Mouse (Mus musculus): ENCODE measurements around the gene Nptn. TPM values are rescaled to one million over a fixed set of nuclear protein-coding genes. Genes with fewer than 3 reads are reported as not detected.
"Not testable (repeated sequence)": the region's sequence is repeated elsewhere in the genome, so short reads cannot be mapped to it uniquely, and the experiment has no call there.

Gene Nptn
- polyA plus RNA-seq, 1 experiment = 208 TPM

- Histone ChIP-seq H3K27me3 (ENCODE audit: control insufficient read depth, insufficient read depth, low read length) (peaks cover 6% of the 10 kb centered on the region), H3K4me3 (ENCODE audit: extremely low read depth, insufficient read depth, insufficient read length) (no peak overlapping the region), H3K27ac (ENCODE audit: insufficient read depth, low read length) (no peak overlapping the region), H3K4me1 (ENCODE audit: control insufficient read depth, insufficient read depth, insufficient read length) (no peaks in the 10 kb centered on the region), H3K36me3 (ENCODE audit: control insufficient read depth, insufficient read depth, low read length) (no peaks in the 10 kb centered on the region)
- 22% methylated on average over 3 of the region's 3 CpGs for WGBS
- no peak for DNase-seq (ENCODE audit: low read depth in 1 of 2, low spot score in 2 of 2)
- TF ChIP-seq POLR2A (IDR thresholded peaks at IDR 0.05; ENCODE audit: low read depth, low read length) (no peak), CTCF (IDR thresholded peaks at IDR 0.05; ENCODE audit: extremely low read depth, insufficient read depth, insufficient read length, insufficient replicate concordance) (no peak)
These were observed 21.8 kb upstream of the Nptn start for GRCm38 (mm10) chr9:58560211-58560610.

DNA sequence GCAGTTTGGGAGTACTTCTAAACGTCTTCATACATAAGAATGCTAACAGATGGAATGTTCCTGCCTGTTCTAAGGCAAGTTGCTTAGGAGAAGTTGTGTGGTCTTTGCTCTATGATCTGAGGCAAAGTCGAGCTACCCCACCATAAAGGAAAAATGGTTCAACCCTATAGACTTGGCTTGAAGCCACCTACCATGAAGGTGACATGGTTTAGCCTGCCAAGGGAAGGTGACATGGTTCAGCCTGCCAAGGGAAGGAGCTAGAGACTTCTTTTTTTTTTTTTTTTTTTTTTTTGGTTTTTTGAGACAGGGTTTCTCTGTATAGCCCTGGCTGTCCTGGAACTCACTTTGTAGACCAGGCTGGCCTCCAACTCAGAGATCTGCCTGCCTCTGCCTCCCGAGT, 16.1 kb upstream of the Nptn start:
- H3K4me3 ChIP-seq (ENCODE audit: extremely low read depth, insufficient read depth, insufficient read length); DNase-seq (ENCODE audit: low read depth in 1 of 2, low spot score in 2 of 2); H3K27me3 ChIP-seq (ENCODE audit: control insufficient read depth, insufficient read depth, low read length); H3K36me3 ChIP-seq (ENCODE audit: control insufficient read depth, insufficient read depth, low read length); H3K27ac ChIP-seq (ENCODE audit: insufficient read depth, low read length); H3K4me1 ChIP-seq (ENCODE audit: control insufficient read depth, insufficient read depth, insufficient read length): not testable (repeated sequence)
- 64% methylated on average over 3 of the region's 3 CpGs for WGBS

GRCm38 (mm10) chr9:58567682-58568081, 14.4 kb upstream of the Nptn start:
- DNase-seq (ENCODE audit: low read depth in 1 of 2, low spot score in 2 of 2) = peak in 1 of 2 experiments; percentile 24

DNA sequence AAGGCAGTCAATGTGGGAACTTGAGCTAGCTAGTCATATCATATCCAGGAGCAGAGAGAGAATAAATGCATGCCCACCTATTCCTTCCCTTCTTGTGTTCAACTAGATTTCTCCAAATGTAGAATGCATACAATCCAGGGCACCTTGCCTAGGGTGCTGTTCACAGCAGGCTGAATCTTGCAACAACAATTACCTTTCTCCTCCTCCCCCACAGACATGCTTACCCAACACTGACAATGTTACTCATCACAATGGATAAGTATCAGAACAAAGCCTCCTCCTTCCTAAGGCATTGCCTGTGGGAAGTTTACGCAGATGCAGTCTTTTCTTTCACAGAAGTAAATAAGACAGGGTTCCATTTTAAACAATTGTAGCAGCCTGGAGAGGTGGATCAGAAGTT, 11.0 kb upstream of the Nptn start:
- no peaks in the 10 kb centered on the region for H3K4me1 ChIP-seq (ENCODE audit: control insufficient read depth, insufficient read depth, insufficient read length)
- DNase-seq (ENCODE audit: low read depth in 1 of 2, low spot score in 2 of 2) = no peak
- H3K36me3 ChIP-seq (ENCODE audit: control insufficient read depth, insufficient read depth, low read length) = no peaks in the 10 kb centered on the region; the same call in 1 of the 2 replicates
- 100% methylated on average over 1 of the region's 1 CpGs for WGBS
- H3K27me3 ChIP-seq (ENCODE audit: control insufficient read depth, insufficient read depth, low read length) = no peaks in the 10 kb centered on the region
- no peak overlapping the region for H3K4me3 ChIP-seq (ENCODE audit: extremely low read depth, insufficient read depth, insufficient read length)
- H3K27ac ChIP-seq (ENCODE audit: insufficient read depth, low read length) = no peak overlapping the region
- no peak for TF ChIP-seq CTCF (IDR thresholded peaks at IDR 0.05; ENCODE audit: extremely low read depth, insufficient read depth, insufficient read length, insufficient replicate concordance)
- TF ChIP-seq POLR2A (IDR thresholded peaks at IDR 0.05; ENCODE audit: low read depth, low read length) = no peak

More at GRCm38 (mm10) chr9:58567682-58568081, 14.4 kb upstream of the Nptn start:
- H3K4me3 ChIP-seq (ENCODE audit: extremely low read depth, insufficient read depth, insufficient read length) = no peak overlapping the region
- no peaks in the 10 kb centered on the region for H3K4me1 ChIP-seq (ENCODE audit: control insufficient read depth, insufficient read depth, insufficient read length)
- no peak for TF ChIP-seq POLR2A (IDR thresholded peaks at IDR 0.05; ENCODE audit: low read depth, low read length)
- TF ChIP-seq CTCF (IDR thresholded peaks at IDR 0.05; ENCODE audit: extremely low read depth, insufficient read depth, insufficient read length, insufficient replicate concordance) = no peak
- H3K36me3 ChIP-seq (ENCODE audit: control insufficient read depth, insufficient read depth, low read length) = no peaks in the 10 kb centered on the region; the same call in 1 of the 2 replicates
- H3K27ac ChIP-seq (ENCODE audit: insufficient read depth, low read length) = no peak overlapping the region
- H3K27me3 ChIP-seq (ENCODE audit: control insufficient read depth, insufficient read depth, low read length) = no peaks in the 10 kb centered on the region

DNA sequence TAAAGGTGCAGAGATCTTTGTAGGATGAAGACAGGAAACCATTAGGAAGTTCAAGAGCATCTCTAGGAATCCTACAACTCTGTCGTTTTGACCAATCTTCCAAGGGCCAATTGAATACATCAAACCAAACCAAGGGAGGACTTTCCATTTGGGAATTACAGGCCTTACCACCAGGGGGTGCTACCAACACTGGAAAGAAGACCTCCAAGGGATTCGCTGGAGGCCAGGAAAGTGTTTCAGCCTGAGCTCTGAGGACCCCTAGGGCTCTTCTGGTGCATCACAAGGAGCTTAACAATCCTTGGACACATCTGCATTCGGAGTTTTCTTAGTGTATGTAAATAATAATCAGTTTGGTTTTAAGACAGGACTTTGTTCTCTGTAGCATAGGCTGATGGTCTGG, 3.4 kb upstream of the Nptn start:
- peak; percentile 54; the same call in 1 of the 2 replicates for TF ChIP-seq CTCF (IDR thresholded peaks at IDR 0.05; ENCODE audit: extremely low read depth, insufficient read depth, insufficient read length, insufficient replicate concordance)
- no peak for TF ChIP-seq POLR2A (IDR thresholded peaks at IDR 0.05; ENCODE audit: low read depth, low read length)
- H3K4me3 ChIP-seq (ENCODE audit: extremely low read depth, insufficient read depth, insufficient read length) = no peak overlapping the region
- WGBS = 15% methylated on average over 3 of the region's 3 CpGs
- H3K36me3 ChIP-seq (ENCODE audit: control insufficient read depth, insufficient read depth, low read length) = no peaks in the 10 kb centered on the region
- H3K27me3 ChIP-seq (ENCODE audit: control insufficient read depth, insufficient read depth, low read length) = no peaks in the 10 kb centered on the region
- H3K4me1 ChIP-seq (ENCODE audit: control insufficient read depth, insufficient read depth, insufficient read length) = no peaks in the 10 kb centered on the region
- no peak overlapping the region for H3K27ac ChIP-seq (ENCODE audit: insufficient read depth, low read length)
- DNase-seq (ENCODE audit: low read depth in 1 of 2, low spot score in 2 of 2) = peak in 1 of 2 experiments; percentile 51

DNA sequence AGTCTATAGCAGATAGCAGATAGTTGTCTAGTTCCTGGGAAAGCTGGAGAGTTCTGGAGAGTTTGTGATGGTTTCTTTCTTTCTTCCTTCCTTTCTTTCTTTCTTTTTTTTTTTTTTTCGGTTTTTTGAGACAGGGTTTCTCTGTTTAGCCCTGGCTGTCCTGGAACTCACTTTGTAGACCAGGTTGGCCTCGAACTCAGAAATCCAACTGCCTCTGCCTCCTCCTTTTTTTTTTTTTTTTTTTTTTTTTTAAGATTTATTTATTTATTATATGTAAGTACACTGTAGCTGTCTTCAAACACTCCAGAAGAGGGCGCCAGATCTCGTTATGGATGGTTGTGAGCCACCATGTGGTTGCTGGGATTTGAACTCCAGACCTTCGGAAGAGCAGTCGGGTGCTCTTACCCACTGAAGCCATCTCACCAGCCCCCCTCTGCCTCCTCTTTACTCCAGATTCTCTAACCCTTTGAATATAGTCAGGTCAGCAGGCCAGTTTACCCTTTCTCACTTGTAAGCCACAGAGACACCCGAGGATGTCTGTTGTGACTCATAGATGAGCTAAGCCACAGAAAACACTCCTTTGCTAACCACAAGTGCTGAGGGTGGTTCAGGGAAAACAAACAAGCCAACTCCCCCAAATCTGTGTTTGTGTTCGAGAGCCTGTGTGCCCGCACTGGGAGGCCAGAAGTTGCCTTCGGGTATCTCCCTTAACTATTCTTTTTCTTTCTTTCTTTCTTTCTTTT, 1.4 kb upstream of the Nptn start:
- H3K4me1 ChIP-seq (ENCODE audit: control insufficient read depth, insufficient read depth, insufficient read length) = not testable (repeated sequence)
- WGBS = 65% methylated on average over 10 of the region's 10 CpGs
- DNase-seq (ENCODE audit: low read depth in 1 of 2, low spot score in 2 of 2) = peak in 1 of 2 experiments; percentile 35

GRCm38 (mm10) chr9:58581283-58581930, 633 bp upstream of the Nptn start:
- H3K4me1 ChIP-seq (ENCODE audit: control insufficient read depth, insufficient read depth, insufficient read length) = no peaks in the 10 kb centered on the region
- H3K4me3 ChIP-seq (ENCODE audit: extremely low read depth, insufficient read depth, insufficient read length) = peak overlapping the region; percentile 55
- no peaks in the 10 kb centered on the region for H3K36me3 ChIP-seq (ENCODE audit: control insufficient read depth, insufficient read depth, low read length)
- no peaks in the 10 kb centered on the region for H3K27me3 ChIP-seq (ENCODE audit: control insufficient read depth, insufficient read depth, low read length)
- H3K27ac ChIP-seq (ENCODE audit: insufficient read depth, low read length) = peak overlapping the region; percentile 58
- 27% methylated on average over 8 of the region's 8 CpGs for WGBS
- TF ChIP-seq POLR2A (IDR thresholded peaks at IDR 0.05; ENCODE audit: low read depth, low read length) (no peak), CTCF (IDR thresholded peaks at IDR 0.05; ENCODE audit: extremely low read depth, insufficient read depth, insufficient read length, insufficient replicate concordance) (no peak)
- DNase-seq (ENCODE audit: low read depth in 1 of 2, low spot score in 2 of 2) = no peak

More for the DNA sequence above, 1.4 kb upstream of the Nptn start:
- not testable (repeated sequence) for H3K27ac ChIP-seq (ENCODE audit: insufficient read depth, low read length); H3K36me3 ChIP-seq (ENCODE audit: control insufficient read depth, insufficient read depth, low read length); H3K4me3 ChIP-seq (ENCODE audit: extremely low read depth, insufficient read depth, insufficient read length); H3K27me3 ChIP-seq (ENCODE audit: control insufficient read depth, insufficient read depth, low read length)

All from spleen, adult 2 months (tissue).